Mouse (Mus musculus) retina, postnatal 7 days (tissue): ENCODE data around the gene Ercc5.

Source experiments
- DNase-seq: peaks from one replicate; pipeline ENCODE4 v3.0.0-alpha.2; 2012; ENCODE audit warnings: low read depth, low spot score

Ercc5 gene

GRCm38 (mm10) chr1:44147563-44148381 lies at the start of gene Ercc5:
TSS of gene Ercc5 (plus strand) at chr1:44147744.
- peak; percentile 68 for DNase-seq

GRCm38 (mm10) chr1:44101448-44102225 lies 45.9 kb upstream of the Ercc5 start:
- DNase-seq, result no peak

GRCm38 (mm10) chr1:44102259-44102717 lies 45.3 kb upstream of the Ercc5 start, which contains the start of gene Tex30:
TSS of gene Tex30 (minus strand) at chr1:44102441.
- DNase-seq, result peak; percentile 90

GRCm38 (mm10) chr1:44102939-44103338 lies 44.6 kb upstream of the Ercc5 start:
- DNase-seq, result no peak

- no peak for DNase-seq
Observed at GRCm38 (mm10) chr1:44117571-44117970, 30.0 kb upstream of the Ercc5 start.

GRCm38 (mm10) chr1:44118239-44119054 lies 29.1 kb upstream of the Ercc5 start, which contains the start of the genes Kdelc1 and Bivm:
TSS of gene Kdelc1 (minus strand) at chr1:44118808.
TSS of gene Bivm (plus strand) at chr1:44118957.
- DNase-seq, result peak; percentile 81

GRCm38 (mm10) chr1:44119201-44120073 lies 28.1 kb upstream of the Ercc5 start:
- peak; percentile 72 for DNase-seq

GRCm38 (mm10) chr1:44120074-44120406 lies 27.5 kb upstream of the Ercc5 start:
- DNase-seq, result no peak

- DNase-seq, result no peak
Observed at GRCm38 (mm10) chr1:44122256-44122655, 25.3 kb upstream of the Ercc5 start.

GRCm38 (mm10) chr1:44125590-44125989 lies 22.0 kb upstream of the Ercc5 start:
- no peak for DNase-seq

- DNase-seq, result no peak
Observed at GRCm38 (mm10) chr1:44129929-44130581, 17.5 kb upstream of the Ercc5 start.

- DNase-seq, result no peak
Observed at GRCm38 (mm10) chr1:44140232-44140631, 7.3 kb upstream of the Ercc5 start.

GRCm38 (mm10) chr1:44142747-44143146 lies 4.8 kb upstream of the Ercc5 start:
- DNase-seq, result no peak

- no peak for DNase-seq
Observed at GRCm38 (mm10) chr1:44148706-44149105, 1.2 kb downstream of the Ercc5 start.

- peak; percentile 3 for DNase-seq
Observed at GRCm38 (mm10) chr1:44155287-44155686, 7.7 kb downstream of the Ercc5 start.

GRCm38 (mm10) chr1:44158317-44158716 lies 10.8 kb downstream of the Ercc5 start:
- DNase-seq, result no peak

GRCm38 (mm10) chr1:44161818-44162217 lies 14.3 kb downstream of the Ercc5 start:
- DNase-seq, result no peak

GRCm38 (mm10) chr1:44162389-44162788 lies 14.8 kb downstream of the Ercc5 start:
- DNase-seq, result no peak

- DNase-seq, result no peak
Observed at GRCm38 (mm10) chr1:44167859-44168383, 20.4 kb downstream of the Ercc5 start.

- DNase-seq, result no peak
Observed at GRCm38 (mm10) chr1:44172656-44173055, 25.1 kb downstream of the Ercc5 start.
